Comparison of ENCODE assay signal across 12 mouse cellular contexts in genomic region chr2:17523791-17524190, GRCm38 (mm10).
DNase-seq lines count a peak whose midpoint lies in the region; ATAC-seq and TF ChIP-seq lines count a peak whose summit lies in the region.
"Had no signal": no experiment of that assay in that cellular context is flagged by ENCODE, and none has a peak within 500 bp of the region (broad histone marks: within the 10 kb centered on the region; RNA-seq: fewer than 3 reads in every experiment).

No protein-coding gene starts in this region.

- TF ChIP-seq CTCF in lung, postnatal 0 days (IDR thresholded peaks at IDR 0.05) = no peak

- peaks cover 47% of the 10 kb centered on the region for H3K4me1 ChIP-seq in forebrain, embryonic 10.5 days
- H3K4me1 ChIP-seq in forebrain, embryonic 12.5 days = peaks cover 13% of the 10 kb centered on the region
- peaks cover 33% of the 10 kb centered on the region for H3K4me1 ChIP-seq in heart, embryonic 13.5 days
- H3K4me1 ChIP-seq in kidney, embryonic 16.5 days (ENCODE audit: insufficient read depth, low read length) = peaks cover 16% of the 10 kb centered on the region; the same call in 1 of the 2 replicates
- peaks cover 17% of the 10 kb centered on the region for H3K4me1 ChIP-seq in midbrain, embryonic 16.5 days (ENCODE audit: control insufficient read depth, insufficient read depth, low read length)
- no peaks in the 10 kb centered on the region for H3K4me1 ChIP-seq in lung, postnatal 0 days (ENCODE audit: insufficient read depth, low read depth, low read length)

- H3K9me3 ChIP-seq in forebrain, embryonic 10.5 days = no peaks in the 10 kb centered on the region
- H3K9me3 ChIP-seq in forebrain, embryonic 12.5 days = no peaks in the 10 kb centered on the region
- no peaks in the 10 kb centered on the region for H3K9me3 ChIP-seq in heart, embryonic 13.5 days
- no peaks in the 10 kb centered on the region for H3K9me3 ChIP-seq in kidney, embryonic 16.5 days (ENCODE audit: low read length)
- no peaks in the 10 kb centered on the region for H3K9me3 ChIP-seq in midbrain, embryonic 16.5 days (replicated peaks; ENCODE audit: control insufficient read depth, low read length, poor library complexity, severe bottlenecking)
- H3K9me3 ChIP-seq in lung, postnatal 0 days (ENCODE audit: low read length) = no peaks in the 10 kb centered on the region
- H3K9me3 ChIP-seq: embryonic facial prominence, embryonic 13.5 days had no signal

- TF ChIP-seq EP300 in lung, postnatal 0 days (IDR thresholded peaks at IDR 0.05) = no peak

- no peak overlapping the region for H3K4me2 ChIP-seq in forebrain, embryonic 12.5 days
- H3K4me2 ChIP-seq in heart, embryonic 13.5 days = peak overlapping the region; percentile 39
- no peak overlapping the region for H3K4me2 ChIP-seq in kidney, embryonic 16.5 days (replicated peaks; ENCODE audit: low read depth, low read length)
- H3K4me2 ChIP-seq in midbrain, embryonic 16.5 days (ENCODE audit: low read length) = no peak overlapping the region
- H3K4me2 ChIP-seq in lung, postnatal 0 days (replicated peaks; ENCODE audit: low read depth, low read length) = no peak overlapping the region
- H3K4me2 ChIP-seq: embryonic facial prominence, embryonic 13.5 days had no signal

- peaks cover under 1% of the 10 kb centered on the region; the same call in 1 of the 2 replicates for H3K27me3 ChIP-seq in forebrain, embryonic 10.5 days (ENCODE audit: poor library complexity, severe bottlenecking)
- H3K27me3 ChIP-seq in forebrain, embryonic 12.5 days = no peaks in the 10 kb centered on the region
- H3K27me3 ChIP-seq in heart, embryonic 13.5 days (replicated peaks) = no peaks in the 10 kb centered on the region
- H3K27me3 ChIP-seq in kidney, embryonic 16.5 days (ENCODE audit: insufficient read depth, low read length) = no peaks in the 10 kb centered on the region
- H3K27me3 ChIP-seq in midbrain, embryonic 16.5 days (ENCODE audit: control insufficient read depth, insufficient read depth, low read depth, low read length) = no peaks in the 10 kb centered on the region
- no peaks in the 10 kb centered on the region for H3K27me3 ChIP-seq in lung, postnatal 0 days (replicated peaks; ENCODE audit: insufficient read depth, low read length)

- no peak overlapping the region for H3K4me3 ChIP-seq in forebrain, embryonic 10.5 days
- no peak overlapping the region for H3K4me3 ChIP-seq in forebrain, embryonic 12.5 days (replicated peaks)
- no peak overlapping the region for H3K4me3 ChIP-seq in heart, embryonic 13.5 days
- H3K4me3 ChIP-seq in kidney, embryonic 16.5 days (ENCODE audit: low read length) = no peak overlapping the region
- no peak overlapping the region for H3K4me3 ChIP-seq in midbrain, embryonic 16.5 days (ENCODE audit: low read depth, low read length)
- H3K4me3 ChIP-seq in lung, postnatal 0 days (ENCODE audit: low read depth, low read length) = no peak overlapping the region
- H3K4me3 ChIP-seq: embryonic facial prominence, embryonic 13.5 days had no signal

- WGBS in forebrain, embryonic 10.5 days = 38% methylated on average over 4 of the region's 4 CpGs
- 64% methylated on average over 4 of the region's 4 CpGs for WGBS in forebrain, embryonic 12.5 days
- WGBS in heart, embryonic 13.5 days = 3% methylated on average over 4 of the region's 4 CpGs
- WGBS in kidney, embryonic 16.5 days = 23% methylated on average over 4 of the region's 4 CpGs
- 51% methylated on average over 4 of the region's 4 CpGs for WGBS in midbrain, embryonic 16.5 days
- WGBS in lung, postnatal 0 days = 24% methylated on average over 4 of the region's 4 CpGs

- no peak for DNase-seq in forebrain, embryonic 10.5 days (ENCODE audit: extremely low spot score, low spot score)
- DNase-seq in embryo, embryonic 10 days (ENCODE audit: low spot score) = peak; percentile 70
- no peak for DNase-seq in gastrocnemius, postnatal 10 days
- DNase-seq in lung, postnatal 0 days (ENCODE audit: low spot score) = no peak
- DNase-seq: B cell, adult 2 months; lung, adult 2 months had no signal

- H3K9ac ChIP-seq in forebrain, embryonic 12.5 days = no peak overlapping the region
- no peak overlapping the region for H3K9ac ChIP-seq in heart, embryonic 13.5 days
- H3K9ac ChIP-seq in kidney, embryonic 16.5 days (replicated peaks; ENCODE audit: low read length) = no peak overlapping the region
- H3K9ac ChIP-seq in midbrain, embryonic 16.5 days (ENCODE audit: low read depth, low read length) = no peak overlapping the region
- no peak overlapping the region for H3K9ac ChIP-seq in lung, postnatal 0 days (replicated peaks; ENCODE audit: low read depth)
- H3K9ac ChIP-seq: embryonic facial prominence, embryonic 13.5 days had no signal

- no peak for ATAC-seq in forebrain, embryonic 12.5 days (ENCODE audit: low FRiP score)
- peak; percentile 42; the same call in 1 of the 2 replicates for ATAC-seq in heart, embryonic 13.5 days (ENCODE audit: extremely low read depth, insufficient number of reproducible peaks, low FRiP score, low TSS enrichment)
- ATAC-seq in kidney, embryonic 16.5 days (ENCODE audit: low FRiP score, low TSS enrichment) = 0 out of 2 replicates have a peak, but pooled peaks have one; percentile 42
- ATAC-seq in midbrain, embryonic 16.5 days = no peak
- ATAC-seq in lung, postnatal 0 days = no peak

- H3K27ac ChIP-seq in forebrain, embryonic 10.5 days = 0 out of 2 replicates have a peak overlapping the region, but pooled peaks have one; percentile 25
- H3K27ac ChIP-seq in forebrain, embryonic 12.5 days = no peak overlapping the region
- H3K27ac ChIP-seq in heart, embryonic 13.5 days (replicated peaks) = peak overlapping the region; percentile 82
- no peak overlapping the region for H3K27ac ChIP-seq in kidney, embryonic 16.5 days (ENCODE audit: low read length)
- no peak overlapping the region for H3K27ac ChIP-seq in midbrain, embryonic 16.5 days (ENCODE audit: low read length)
- H3K27ac ChIP-seq in lung, postnatal 0 days (ENCODE audit: low read length) = no peak overlapping the region
- H3K27ac ChIP-seq: embryonic facial prominence, embryonic 13.5 days; stomach, postnatal 0 days had no signal

- H3K36me3 ChIP-seq in forebrain, embryonic 10.5 days (replicated peaks) = no peaks in the 10 kb centered on the region
- H3K36me3 ChIP-seq in forebrain, embryonic 12.5 days (replicated peaks) = no peaks in the 10 kb centered on the region
- H3K36me3 ChIP-seq in heart, embryonic 13.5 days = no peaks in the 10 kb centered on the region
- no peaks in the 10 kb centered on the region for H3K36me3 ChIP-seq in kidney, embryonic 16.5 days (ENCODE audit: insufficient read depth, low read length)
- H3K36me3 ChIP-seq in midbrain, embryonic 16.5 days (ENCODE audit: control insufficient read depth, insufficient read depth, low read length) = no peaks in the 10 kb centered on the region
- no peaks in the 10 kb centered on the region for H3K36me3 ChIP-seq in lung, postnatal 0 days (ENCODE audit: insufficient read depth, low read length)
- H3K36me3 ChIP-seq: embryonic facial prominence, embryonic 13.5 days had no signal

Comparison
In these comparisons a context has a peak if more than half of its experiments do, and no peak if none do; other contexts are left out.
1. H3K27ac ChIP-seq: peak in forebrain, embryonic 10.5 days (single experiment) and heart, embryonic 13.5 days (single experiment); none in forebrain, embryonic 12.5 days (single experiment), kidney, embryonic 16.5 days (single experiment), midbrain, embryonic 16.5 days (single experiment) and lung, postnatal 0 days (single experiment).
2. ATAC-seq: peak in heart, embryonic 13.5 days (single experiment) and kidney, embryonic 16.5 days (single experiment); none in forebrain, embryonic 12.5 days (single experiment), midbrain, embryonic 16.5 days (single experiment) and lung, postnatal 0 days (single experiment).